Mouse (Mus musculus): Measurements from ENCODE around the gene Nr4a1.

Nr4a1 gene

DNA sequence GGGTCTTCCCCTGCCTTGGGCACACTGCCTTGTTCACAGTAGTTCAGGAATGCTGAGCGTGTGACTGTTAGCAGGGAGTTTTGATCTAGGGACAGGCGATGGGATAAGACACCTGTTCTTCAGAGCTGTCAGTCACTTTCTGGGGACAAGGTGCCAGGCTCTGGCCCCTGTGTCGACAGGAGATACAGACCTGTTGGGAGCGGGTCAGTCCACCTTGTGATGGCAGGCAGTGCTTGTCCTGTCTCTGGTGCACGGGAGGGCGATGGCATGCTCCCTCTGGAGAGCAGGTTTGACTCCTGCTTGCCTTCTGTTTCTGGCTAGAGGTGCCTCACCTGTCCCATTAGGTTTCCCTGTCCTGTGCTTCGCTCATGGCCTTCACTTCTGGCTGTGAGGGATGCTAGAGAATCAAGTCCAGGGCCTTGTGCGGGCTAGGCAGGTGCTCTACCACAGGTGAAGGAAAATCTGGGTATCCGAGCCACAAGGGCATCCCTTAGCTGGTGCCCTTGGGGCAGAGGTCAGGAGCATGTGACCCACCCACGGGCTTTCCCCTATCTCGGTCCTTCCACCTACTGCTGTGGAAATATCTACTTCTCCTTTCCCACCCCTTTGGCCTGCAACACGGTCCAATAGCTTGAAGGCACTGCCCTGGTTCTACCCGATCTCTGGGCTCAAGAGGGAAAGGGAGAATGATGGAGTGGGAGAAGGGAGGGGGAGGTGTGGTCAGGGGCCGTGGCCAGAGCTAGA, 2.6 kb downstream of the Nr4a1 start:
- no peak for DNase-seq (ENCODE audit: low spot score)

GRCm38 (mm10) chr15:101258420-101258819, 4.4 kb downstream of the Nr4a1 start:
- no peak for DNase-seq (ENCODE audit: low spot score)

GRCm38 (mm10) chr15:101259922-101260321, 5.9 kb downstream of the Nr4a1 start:
- DNase-seq (ENCODE audit: low spot score), result no peak

GRCm38 (mm10) chr15:101260387-101260786, 6.3 kb downstream of the Nr4a1 start:
- no peak for DNase-seq (ENCODE audit: low spot score)

GRCm38 (mm10) chr15:101260874-101261622, 7.0 kb downstream of the Nr4a1 start:
- DNase-seq (ENCODE audit: low spot score), result no peak

GRCm38 (mm10) chr15:101262502-101262901, 8.4 kb downstream of the Nr4a1 start:
- DNase-seq (ENCODE audit: low spot score), result no peak

- DNase-seq (ENCODE audit: low spot score), result peak; percentile 82
These were observed 12.3 kb downstream of the Nr4a1 start for GRCm38 (mm10) chr15:101266132-101266963.

DNA sequence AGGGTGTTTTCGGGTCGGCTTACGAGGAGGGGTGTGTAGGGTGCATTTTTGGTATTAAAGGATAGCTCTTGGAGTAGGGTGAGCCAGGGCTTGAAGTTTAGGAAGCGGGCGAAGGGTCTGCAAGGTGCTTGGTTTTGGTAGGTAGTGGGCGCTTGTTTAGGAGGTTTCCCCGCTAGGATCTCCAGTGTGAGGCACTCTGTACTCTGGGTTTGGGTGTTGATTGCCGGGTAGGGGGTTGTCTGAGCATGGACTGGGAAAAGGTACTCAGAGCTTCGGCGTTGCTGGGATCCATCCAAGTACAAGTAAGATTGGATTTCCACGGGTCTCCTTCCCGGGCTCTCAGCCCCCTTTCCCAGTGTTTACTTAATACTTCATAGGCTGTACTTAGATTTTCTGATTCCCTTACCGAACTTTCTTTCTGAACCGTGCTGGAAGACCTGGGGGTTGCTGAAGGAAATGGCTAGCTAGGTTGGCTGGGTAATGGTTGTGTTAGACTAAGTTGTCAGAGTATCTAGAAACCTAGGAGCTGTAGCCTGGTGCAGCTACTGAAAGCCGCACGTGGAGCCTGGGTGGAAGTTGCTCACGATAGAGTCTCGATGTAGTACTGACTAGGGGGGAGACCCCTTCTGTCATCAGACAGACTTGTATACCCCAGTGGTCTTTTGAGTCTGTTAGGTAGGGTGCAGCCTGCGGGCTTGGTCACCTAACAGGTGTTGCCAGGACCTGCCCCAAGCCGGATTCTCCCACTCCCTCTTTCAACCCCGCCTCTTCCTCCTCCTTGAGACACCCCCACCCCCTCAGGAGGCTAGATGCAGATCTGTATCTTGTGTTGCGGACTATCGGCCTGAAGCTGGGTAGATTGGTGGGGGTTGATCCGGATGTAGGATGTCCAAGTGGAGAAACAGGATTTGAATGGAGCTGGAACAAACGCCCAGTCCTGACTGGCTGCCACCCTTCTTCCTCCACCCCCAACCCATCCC, 13.3 kb downstream of the Nr4a1 start:
- no peak for DNase-seq (ENCODE audit: low spot score)

DNA sequence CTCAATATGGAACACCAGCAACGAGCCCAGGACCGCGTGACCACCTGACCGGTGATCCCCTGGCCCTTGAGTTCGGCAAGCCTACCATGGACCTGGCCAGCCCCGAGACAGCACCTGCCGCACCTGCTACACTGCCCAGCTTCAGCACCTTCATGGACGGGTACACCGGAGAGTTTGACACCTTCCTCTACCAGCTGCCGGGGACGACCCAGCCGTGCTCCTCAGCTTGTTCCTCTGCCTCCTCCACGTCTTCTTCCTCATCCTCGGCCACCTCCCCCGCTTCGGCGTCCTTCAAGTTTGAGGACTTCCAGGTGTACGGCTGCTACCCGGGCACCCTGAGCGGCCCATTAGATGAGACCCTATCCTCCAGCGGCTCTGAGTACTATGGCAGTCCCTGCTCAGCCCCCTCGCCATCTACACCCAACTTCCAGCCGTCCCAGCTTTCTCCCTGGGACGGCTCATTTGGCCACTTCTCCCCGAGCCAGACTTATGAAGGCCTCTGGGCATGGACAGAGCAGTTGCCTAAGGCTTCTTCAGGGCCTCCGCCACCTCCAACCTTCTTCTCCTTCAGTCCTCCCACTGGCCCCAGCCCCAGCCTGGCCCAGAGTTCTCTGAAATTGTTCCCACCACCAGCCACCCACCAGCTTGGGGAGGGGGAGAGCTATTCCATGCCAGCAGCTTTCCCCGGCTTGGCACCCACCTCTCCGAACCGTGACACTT, 16.2 kb downstream of the Nr4a1 start:
- no peak for DNase-seq (ENCODE audit: low spot score)

DNA sequence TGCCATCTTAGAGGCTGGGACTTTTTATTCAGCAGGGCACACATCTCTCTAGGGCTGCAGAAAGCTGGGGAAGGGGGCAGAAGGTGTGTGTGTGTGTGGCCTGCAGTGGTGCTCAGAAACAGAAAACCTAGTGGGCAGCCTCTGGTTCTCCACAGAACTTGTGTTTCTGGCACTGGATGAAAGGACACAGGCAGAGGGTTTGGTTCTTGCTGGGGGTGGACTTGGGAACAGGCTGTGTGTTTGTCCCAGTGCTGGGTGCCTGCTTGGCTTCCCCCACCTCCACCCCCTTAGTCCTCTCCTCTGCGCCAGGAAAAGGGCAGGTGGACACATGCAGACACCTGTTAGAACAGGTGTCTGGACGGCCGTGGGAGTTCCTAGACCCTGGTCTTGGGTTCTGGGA, 17.0 kb downstream of the Nr4a1 start:
- no peak for DNase-seq (ENCODE audit: low spot score)

- DNase-seq (ENCODE audit: low spot score), result no peak
These were observed 17.4 kb downstream of the Nr4a1 start for GRCm38 (mm10) chr15:101271513-101271912.

DNA sequence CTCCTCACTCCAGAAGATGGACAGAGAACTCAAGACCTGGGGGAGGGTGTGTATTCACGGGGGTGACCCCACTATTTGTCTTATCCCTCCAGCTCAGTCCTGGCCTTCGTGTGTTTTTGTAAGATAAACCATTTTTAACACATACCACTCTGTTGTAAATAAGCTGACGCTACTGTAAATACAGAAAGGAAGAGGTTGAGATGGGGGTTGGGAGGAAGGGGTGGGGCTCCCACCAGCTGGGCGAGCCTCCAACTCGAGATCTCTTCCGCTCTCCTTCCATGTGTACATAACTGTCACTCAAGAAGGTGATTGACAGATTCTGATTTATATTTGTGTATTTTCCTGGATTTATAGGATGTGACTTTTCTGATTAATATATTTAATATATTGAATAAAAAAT, 20.3 kb downstream of the Nr4a1 start:
- DNase-seq (ENCODE audit: low spot score), result no peak

DNA sequence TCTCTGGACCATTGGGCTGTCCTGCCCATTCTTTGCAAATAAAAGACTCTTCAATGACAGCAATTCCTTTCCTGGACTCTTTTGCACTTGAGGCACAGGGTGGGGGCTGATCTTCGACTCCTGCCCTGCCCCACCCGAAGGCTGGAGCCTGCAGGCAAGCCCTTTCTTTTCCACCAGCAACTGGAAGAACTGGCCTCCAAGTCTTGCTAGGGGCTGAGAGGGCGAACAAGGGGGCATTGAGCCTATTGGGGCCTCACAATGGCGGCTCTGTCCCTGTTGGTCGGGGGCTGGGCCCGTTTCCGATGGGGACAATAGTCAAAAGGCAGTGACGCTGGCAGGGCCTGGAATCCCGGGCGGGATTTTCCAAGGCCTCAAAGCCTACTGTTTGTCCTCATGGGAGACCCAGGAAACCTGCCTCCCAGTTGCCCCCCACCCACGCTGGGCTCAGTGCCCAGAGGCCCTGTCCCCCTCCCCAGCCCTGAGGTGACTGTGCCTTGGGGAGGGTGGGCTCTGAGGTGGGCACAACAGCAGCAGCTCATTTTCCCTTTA, 23.4 kb downstream of the Nr4a1 start:
- no peak for DNase-seq (ENCODE audit: low spot score)

- no peak for DNase-seq (ENCODE audit: low spot score)
These were observed 24.5 kb downstream of the Nr4a1 start for GRCm38 (mm10) chr15:101278589-101278988.

DNA sequence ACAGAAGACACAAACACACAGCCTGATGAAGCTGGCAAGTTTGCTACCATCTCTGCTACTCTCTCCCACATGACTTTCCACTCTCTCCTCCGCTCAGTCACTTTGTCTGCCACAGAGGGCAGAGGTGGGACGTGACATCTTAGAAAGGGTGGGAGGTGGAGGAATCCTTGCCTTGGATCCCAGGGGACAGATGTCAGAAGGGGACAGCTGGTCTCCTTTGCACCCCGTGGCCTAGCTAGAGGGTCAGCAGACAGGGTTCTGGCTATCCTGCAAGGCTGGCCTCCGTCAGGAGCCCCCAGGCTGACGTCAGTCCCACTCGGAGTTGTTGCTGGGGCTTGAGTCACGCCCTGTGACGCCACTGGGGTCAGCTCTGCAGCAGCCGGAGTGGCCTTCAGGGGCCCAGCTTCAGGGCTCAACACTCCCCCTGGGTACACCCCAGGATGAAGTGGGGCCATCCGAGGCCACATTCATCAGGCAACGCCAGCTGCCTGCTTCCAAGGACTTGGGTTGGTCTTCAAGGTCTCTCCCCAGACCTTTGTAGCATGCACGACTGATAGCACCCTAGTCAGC, 25.4 kb downstream of the Nr4a1 start:
- no peak for DNase-seq (ENCODE audit: low spot score)

DNA sequence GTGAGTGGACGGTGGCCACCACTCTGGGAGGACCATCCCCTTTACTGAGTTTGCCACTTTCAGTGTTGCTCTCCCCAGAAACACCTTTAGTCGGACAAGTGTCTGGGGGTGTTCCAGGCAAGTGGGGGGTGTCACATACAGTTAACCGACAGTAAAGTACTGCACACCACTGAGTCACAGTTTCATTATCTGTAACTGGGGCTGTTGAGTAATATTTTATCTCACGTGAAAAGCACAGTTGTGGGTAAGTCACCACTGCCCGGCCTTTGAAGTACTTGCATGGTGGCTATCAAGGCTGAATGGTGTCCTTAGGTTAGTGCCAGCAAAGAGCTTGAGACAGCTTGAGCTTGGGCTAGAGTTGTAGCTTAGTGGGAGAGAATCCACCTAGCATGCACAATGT, 28.4 kb downstream of the Nr4a1 start:
- DNase-seq (ENCODE audit: low spot score), result no peak

DNA sequence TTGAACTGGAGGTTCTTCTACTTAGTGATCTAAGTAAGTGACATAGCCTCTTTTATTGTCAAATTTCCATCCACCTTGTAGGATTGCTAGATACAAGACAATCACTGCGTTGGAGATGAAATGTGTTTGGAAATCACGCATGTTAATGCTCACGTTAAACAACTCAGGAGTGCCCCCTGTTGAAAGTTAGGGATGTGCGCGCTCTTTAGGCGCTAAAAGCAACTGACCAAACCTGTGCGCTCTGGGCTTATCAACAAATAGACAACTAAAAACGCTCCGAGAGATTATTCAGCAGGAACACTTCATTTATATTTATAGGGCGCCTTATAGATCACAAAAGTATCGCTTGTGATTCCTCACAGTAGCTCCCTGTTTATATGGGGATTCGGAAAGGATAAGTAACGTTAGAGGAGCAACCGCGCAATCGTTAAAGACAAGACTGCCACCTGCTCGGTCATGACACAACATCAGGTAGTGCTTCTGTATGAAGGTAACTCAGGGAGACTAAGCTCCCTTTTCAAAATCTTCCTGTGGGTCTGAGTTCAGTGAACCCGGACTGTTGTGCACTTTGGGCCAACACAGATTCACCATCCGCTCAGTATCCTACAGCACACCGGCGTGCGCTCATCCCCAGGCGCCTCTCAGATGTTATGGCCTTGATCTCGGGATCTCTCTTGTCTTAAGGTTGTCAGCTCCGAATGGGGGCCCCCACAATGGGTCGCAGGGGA, 29.3 kb downstream of the Nr4a1 start:
- DNase-seq (ENCODE audit: low spot score), result peak; percentile 32

GRCm38 (mm10) chr15:101283911-101284750, 30.1 kb downstream of the Nr4a1 start, which contains the start of gene Atg101:
TSS of gene Atg101 (plus strand) at chr15:101284272.
- DNase-seq (ENCODE audit: low spot score), result peak; percentile 88

Data from yolk sac, embryonic 10.5 days (tissue).